Mouse (Mus musculus) ES-CJ7 (cell line): Measurements from ENCODE around the gene P2rx3.

Source experiments
- DNase-seq: peaks from one replicate; pipeline ENCODE4 v3.0.0; 2011; ENCODE audit warnings: low read depth, low spot score

The P2rx3 gene

DNA sequence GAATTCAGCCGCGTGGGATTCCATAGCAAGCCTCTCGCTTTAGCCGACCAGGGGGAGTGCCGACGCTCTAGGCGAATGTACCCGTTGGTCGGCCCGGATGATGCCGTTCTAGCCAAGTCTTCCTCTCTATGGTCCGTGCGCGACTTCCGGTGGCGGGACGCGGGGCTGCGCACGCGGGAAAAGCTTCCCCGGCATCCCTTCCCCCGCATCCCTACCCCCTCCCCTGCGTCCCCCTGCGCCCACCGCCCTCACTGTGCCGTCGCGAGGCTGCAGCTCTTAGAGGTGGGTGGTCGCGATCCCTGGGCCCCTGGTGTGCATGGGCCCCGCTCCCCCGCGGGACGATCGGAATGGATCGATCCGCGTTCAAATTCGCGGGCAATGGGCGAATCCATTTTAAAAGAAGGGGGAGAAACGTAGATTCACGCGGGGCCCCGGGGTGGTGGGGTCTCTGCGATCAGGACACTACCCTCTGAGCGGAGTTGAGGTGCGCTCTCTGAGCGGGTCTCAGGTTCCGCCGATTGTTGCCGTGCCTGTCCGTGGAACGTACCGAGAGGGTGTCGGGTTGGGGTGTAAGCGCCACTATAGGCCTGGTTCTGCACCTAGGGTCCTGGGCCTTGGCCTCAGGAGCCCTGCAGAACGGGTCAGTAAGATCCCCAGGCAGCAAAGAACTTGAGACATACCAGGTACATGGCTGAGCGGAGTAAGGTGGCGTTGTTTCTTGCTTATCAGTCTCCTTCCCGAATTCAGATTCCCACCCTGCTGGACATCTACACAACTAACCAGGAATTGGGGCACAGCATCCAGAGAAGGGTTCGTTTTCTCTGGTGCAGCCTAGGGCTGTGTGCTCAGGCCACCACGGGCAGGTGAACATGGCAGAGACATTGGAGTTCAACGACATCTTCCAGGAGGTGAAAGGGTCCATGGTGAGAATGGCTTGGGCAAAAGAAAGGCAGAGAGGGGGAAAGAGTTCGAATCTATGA lies at the start of gene P2rx3, which contains the start of gene Ssrp1:
P2rx3 (minus strand) TSS at position 416 of the 980 bp plus-strand sequence.
Ssrp1 (plus strand) TSS at position 188 of the 980 bp plus-strand sequence.
- DNase-seq, result peak; percentile 97

DNA sequence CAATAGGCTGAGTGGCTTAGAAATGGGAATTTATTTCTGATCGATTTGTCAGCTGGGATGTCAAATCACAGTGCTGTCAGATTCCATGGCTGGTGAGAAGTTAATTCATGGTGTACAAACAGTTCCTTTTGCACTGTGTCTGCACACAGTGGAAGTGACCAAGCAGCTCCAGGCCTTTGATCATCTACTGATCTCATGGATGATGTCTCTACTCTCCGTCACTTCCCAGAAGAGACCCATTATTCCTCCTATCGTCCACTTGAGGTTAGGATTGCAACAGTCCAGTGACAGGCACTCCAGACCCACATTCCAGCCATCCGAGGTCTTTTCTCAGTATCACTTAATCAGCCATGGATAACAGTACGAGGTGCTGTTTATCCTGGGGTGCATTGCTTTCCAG lies 36.5 kb upstream of the P2rx3 start:
- DNase-seq, result no peak

DNA sequence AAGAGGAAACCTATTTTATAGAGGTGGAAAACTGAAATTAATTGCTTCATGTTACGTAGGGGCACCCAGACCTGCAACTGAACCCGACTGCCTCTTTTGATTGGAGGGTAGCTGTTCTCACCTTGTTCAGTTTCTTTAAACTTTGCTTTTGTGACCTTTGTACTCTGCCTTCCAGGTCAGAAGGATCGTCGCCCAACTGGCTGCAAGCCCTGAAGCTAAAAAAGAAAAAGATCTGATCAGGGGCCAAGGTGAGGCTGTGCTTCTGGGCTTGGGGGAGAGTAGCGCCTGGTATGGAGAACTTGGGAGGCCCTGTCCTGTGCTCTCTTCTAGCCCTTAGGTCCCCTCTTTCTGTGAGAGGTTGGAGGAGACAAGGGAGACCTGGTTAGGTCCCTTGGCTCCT lies 34.7 kb upstream of the P2rx3 start:
- DNase-seq, result no peak

DNA sequence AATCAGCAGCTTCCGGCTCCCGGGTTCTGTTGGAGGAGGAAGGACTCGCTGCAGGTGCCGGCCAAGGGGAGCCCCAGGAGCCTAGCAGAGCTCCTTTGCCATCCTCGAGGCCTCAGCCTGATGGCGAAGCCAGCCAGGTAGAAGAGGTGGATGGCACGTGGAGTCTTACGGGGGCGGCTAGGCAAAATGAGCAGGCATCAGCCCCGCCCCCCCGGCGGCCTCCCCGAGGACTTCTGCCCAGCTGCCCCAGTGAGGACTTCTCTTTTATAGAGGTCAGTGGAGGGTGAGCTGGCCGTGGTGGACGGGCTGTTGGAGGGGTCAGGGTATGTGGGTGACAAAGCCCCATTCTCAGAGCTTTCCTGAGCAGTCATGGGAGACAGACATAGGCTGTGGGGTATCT lies 32.8 kb upstream of the P2rx3 start:
- no peak for DNase-seq

DNA sequence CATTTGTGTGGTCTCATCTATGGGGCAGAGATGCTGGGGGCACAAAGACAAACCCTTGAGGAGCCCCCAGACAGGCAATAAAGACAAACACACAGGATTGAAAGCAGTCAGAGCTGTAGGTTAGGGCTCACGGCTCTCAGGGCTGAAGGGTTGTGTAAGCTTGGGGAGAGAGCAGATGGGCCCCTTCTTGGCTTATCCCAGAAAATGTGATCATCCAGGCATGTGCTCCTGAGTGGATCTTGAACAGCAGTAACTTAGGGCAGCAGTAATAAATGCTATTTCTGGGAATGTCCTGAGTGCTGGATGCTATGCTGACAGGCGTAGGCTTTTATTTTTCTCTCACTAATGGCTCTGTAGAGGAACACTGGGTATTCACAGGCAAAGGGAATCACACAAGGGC lies 31.4 kb upstream of the P2rx3 start:
- no peak for DNase-seq

DNA sequence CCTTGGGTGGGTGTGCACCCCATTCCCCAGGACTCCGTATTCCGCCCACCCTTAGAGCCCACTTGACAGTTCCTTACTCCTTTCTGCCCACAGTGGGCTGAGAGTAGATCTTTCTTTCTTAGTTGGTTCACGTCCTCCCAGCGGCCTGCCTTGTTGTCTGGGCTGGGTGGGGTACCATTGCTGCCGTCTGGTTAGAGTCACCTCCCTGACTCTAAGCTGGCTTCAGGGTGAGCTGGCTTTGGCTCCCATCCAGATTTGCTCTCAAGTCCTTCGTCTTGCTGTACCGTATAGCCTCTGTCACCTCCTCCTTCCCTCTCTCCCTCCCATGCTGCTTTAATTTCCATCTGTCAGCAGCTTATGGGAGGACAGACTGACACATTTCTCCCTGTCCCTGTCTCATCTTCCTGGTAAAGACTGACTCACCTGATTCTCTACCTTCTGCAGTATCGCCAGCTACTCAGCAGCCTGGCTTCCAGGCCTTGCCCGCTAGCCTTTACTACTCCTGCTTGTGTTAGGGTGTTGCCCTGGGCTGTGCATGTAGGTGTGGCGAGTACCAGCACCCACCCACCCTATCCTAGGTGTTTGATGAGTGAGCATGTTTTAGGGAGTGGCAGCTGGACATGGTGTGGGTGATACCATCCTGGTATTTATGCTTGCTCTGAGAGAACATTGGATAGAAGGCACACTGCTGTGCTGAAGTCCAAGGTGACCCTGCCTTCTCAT lies 30.8 kb upstream of the P2rx3 start:
- DNase-seq, result no peak

DNA sequence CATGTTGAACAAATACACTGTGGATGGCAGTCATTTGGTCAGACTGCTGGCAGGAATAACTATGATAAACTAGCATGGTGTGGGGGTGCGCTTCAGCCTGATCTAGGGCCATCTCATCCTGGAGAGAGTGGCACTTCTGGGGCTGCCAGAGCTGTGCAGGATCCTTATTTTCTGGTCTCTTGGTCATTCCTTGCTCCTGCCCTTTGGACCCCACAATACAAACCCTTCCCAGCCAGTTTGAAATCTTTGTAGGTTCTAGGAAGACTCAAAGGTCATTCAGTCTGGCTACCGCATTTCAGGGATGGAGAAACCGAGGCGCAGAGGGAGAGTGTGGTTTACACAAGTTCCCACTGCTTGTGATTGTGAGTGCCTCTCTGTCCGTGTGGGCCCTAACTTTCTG lies 29.7 kb upstream of the P2rx3 start:
- DNase-seq, result no peak

DNA sequence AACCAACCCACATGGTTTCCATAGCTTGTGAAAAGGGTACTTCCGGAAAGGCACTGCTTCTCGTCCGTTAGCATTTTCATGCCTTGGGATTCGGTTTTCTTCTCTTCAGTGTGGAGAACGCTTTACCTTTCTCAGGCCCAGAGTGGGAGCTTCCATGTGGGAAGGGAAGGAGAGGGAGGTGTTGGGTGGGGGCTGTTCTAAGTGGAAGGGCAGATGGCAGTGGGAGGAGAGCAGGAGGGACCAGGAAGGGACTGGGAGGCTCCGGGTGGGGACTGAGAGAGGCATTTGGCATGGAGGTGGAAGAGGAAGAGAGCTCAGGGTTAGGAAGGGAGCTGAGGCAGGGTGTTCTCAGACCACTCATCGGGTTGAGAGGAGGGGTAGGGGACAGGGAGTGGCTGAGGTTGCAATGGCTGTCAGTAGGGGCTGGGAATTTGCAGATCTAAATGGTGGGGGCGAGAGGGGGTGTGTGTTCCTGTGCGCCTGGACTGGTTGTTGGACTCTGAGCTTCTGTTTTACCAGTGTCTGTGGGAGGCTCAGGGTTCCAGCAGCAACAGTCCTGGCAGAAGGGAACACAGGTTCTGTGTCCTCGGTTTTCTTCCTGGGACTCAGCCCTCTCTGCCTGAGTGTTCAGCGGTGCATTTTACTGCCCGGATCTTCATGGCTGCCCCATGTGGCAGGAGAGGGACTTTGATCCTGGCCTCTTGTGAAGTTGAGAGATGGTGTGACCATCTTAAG lies 28.0 kb upstream of the P2rx3 start:
- DNase-seq, result no peak

DNA sequence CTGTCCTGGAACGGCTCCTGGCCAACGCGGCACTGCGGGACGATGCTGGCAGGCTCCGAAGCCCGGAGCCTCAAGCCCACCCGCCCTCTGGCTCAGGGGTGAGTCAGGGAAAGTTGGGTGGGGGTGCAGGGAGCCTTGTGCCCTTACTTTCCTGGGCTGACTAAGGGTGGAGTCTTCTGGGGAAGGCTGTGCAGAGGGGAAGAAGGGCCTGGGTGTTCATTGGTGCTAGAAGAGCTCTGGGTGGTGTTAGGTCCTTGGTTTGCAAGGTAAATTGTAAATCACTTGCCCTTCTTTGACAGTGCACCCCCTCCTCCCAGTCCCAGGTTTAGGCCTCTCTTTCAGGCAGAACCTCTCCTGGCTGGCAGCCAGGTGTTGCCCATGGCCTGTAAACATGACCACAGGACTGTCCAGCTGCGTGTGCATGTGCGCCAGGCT lies 23.9 kb upstream of the P2rx3 start:
- DNase-seq, result no peak

DNA sequence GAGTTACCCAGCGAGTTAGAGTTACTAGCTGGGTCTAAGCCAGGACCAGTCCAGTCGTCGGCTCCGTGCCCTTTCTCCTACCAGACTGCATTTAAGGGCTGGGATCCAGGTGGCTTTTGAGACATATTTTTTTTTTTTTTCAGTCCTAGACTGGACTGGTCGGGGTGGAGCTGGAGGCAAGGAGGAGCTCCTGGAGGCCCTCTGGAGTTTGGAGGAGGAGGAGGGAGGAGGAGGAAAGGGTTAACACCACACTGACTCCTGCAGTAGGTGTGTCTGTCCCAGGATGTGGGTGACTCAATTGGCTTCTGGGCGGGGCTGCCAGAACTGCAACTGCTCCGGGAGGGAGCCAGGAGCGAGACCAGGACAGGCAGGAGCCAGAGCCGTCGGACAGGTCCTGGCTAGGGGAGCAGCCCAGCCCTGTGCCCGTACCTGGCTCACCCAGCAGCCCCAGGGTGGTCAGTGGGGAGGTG lies 23.4 kb upstream of the P2rx3 start:
- peak; percentile 76 for DNase-seq

DNA sequence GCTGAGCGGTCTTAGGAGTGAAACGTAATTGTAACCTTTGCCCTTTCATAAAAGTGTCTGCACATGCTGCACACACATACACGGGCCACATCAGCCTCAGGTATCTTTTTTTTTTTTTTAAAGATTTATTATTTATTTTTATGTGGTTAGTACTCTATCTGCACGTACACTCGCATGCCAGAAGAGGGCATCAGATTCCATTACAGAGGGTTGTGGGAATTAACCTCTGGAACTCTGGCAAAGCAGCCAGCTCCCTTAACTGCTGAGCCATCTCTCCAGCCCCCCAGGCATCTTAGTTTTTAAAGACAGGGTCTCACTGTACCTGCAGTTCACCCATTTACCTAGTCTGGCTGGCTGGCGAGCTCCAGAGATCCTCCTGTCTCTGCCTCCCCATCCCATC lies 22.4 kb upstream of the P2rx3 start:
- DNase-seq, result no peak

DNA sequence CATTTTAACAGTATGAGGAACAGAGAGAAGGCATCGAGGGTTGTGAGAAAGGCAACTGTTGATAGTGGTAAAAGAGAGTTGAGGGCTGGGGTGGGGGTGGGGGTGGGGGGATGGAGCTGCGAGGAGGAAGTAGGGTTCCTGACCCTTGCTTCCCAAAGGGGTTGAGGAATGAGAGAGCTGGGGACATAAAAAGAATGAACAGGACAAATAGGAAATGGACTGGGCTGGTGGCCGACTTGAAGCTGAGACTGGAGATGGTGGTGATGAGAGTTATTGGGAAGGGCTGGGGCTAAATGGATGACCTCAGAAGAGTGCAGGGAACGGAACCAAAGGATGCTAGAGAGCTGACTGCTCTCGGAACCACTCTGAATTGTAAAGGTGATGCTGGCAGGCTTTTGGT lies 19.4 kb upstream of the P2rx3 start:
- no peak for DNase-seq

DNA sequence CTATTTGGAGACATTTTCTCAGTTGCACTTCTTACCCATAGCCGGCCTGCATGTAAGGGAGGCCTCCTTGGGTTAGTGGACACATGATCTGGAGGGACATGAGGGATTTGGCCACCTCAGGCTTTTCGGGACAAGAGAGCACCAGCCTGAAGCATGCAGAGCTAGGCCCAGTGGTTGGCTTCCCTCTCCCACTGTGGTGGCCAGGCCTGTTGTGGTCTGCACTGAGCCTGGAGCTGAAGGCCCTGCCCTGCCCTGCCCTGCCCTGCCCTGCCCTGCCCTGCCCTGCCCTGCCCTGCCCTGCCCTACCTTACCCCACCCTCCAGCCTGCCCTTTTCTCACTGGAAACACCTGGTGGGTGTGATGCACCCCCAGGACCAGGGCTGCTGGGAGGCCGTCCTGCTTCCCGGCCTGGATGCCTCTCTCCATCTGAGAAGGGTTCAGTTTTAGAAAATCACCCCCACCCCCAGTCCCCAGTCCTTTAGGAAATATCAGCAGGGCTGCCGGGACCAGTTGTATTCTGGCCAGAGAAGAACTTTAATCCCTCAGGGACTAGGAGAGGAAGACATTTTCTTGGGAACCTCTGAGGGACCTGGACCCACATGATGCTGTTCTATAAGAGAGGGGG lies 16.0 kb upstream of the P2rx3 start:
- no peak for DNase-seq

DNA sequence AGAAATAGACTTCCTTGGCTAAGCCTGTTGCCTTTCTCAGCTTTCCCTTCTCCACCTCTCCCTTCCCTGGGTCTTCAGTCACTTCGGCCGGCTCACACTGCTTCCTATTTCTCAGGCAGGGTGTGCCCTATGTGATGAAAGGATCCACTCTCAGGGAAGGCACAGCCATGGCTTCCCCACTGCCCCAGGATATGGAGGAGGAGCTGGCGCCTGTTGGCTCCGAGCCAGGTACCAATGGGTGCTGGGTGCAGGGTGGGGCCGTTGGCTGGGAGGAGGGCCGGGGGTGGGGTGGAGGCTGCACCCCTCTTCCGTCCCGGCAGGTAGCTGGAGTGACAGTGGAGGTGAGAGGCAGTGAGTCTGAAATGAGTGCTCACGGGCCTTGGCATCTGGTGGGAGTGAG lies 13.5 kb upstream of the P2rx3 start:
- peak; percentile 43 for DNase-seq

DNA sequence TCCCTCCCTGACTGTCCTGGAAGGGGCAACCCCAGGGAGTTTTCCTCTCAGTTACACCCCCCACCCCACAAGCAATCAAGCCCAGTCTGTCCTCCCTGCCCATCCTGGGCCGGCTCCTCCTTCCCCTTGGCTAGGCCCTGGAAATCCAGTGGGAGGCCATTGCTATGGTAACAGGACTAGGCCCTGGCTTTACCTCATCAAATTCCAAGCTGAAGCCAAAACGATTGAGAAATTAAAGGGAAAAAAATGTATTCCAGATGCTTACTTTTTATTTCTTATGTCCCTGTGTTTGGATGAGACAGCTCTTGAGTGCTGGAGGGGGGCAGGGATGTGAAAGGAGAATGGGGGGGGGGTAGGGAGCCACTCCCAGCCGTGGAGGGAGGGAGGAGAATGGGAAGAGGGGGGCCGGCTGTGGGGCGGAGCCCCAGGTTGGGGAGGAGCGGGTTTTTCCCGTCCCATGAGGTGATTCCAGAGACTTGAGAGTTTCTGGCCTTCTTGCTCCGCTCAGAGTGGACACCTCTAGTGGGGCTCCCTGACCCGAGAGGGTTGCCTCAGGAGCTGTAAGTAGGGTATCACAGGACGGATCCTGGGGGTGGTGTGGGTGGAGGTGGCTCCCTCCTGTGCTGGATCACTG lies 12.9 kb upstream of the P2rx3 start:
- no peak for DNase-seq

DNA sequence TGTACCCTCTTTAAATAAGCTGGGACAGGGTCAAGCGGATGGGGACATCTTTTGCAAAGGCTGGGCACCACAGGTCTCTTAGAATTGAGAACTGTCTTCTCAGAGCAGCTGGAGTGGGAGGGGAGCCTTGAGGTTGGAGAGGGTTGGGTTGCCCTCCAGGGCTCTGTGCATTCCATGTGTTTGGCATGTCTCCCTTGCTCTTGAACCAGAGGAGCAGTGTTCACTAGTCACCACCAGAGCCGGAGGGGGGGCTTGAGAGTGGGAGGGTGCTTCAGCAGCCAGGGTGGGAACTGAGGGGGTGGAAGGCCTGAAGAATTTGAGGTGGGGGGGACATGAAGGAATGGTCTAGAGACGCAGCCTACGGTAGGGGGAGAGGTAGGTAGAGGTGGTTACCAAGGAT lies 12.0 kb upstream of the P2rx3 start:
- DNase-seq, result no peak

DNA sequence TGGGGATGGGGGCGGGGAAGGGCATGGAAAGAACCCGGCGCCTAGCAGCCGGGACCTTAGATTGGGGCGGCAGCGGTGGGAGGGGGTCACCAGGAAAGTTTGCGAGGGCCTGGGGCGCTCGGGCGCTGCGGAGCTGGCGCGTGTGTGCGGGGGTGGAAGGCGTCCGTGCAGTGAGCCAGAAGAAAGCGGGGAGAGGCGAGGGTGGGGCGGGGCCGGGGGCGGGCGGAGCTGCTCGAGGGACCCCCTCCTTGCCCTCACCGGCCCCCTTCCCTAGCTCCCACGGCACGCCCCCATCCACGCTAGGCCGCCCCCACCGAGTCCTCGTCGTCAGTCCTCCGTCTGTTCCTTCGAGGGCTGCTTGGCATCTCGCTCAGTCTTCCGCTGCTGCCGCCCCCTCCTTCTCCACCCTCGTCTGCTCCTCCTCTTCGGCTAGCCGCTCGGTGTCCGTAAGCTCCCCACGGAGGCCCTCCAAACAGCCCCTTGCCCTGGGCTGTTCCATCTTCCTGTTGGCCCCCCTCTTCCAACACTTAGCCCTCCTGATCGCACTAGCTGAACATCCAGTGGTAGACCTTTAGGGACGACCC lies 11.0 kb upstream of the P2rx3 start:
- no peak for DNase-seq

DNA sequence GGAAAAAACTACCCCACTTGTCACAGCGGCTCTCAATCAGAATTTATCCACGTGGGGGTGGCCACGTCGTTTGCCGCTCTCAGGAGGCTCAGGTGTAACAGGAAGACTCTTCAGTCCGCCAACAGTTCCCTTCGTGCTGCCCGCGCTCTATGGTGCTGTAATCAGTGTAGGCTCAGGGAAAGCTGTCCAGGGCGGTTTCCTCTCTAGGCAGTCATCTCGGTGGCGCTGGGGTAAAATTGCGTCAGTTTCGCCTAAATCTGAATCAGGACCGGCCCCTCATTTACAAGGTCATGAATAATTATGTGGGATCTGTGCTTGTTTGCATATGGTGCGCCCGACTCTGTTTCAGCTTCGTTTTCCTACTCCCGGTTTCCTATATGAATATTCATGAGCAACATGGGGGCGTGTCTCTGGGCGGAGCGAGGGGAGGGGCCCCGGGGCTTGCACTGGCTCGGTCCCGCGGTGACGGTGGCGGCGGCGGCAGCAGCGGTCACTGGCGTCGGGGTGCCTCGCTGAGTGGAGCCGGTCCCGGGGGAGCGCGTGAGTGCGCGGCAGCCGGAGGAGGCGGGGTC lies 10.4 kb upstream of the P2rx3 start, which contains the start of gene Tnks1bp1:
Tnks1bp1 (plus strand) TSS at position 427 of the 572 bp plus-strand sequence.
- peak; percentile 99 for DNase-seq

DNA sequence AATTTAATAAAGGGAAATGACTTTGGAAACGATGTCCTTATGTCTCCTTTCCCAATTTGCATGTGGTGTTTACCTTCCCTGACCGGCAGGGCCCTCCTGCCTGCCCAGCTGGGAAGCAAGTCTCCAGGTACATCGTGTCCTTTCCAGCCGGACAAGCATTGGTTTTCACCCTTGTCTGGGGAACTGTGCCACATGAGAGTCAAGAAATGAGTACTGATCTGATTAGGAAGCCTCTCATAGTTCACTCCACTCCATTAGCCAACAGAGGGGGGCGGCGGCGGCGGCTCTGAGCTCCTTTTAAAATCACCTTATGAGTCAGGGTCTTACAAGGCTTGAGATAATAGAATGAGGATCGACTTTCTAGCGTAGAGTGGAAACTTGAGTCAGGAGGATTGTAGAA lies 9.8 kb upstream of the P2rx3 start:
- DNase-seq, result no peak

DNA sequence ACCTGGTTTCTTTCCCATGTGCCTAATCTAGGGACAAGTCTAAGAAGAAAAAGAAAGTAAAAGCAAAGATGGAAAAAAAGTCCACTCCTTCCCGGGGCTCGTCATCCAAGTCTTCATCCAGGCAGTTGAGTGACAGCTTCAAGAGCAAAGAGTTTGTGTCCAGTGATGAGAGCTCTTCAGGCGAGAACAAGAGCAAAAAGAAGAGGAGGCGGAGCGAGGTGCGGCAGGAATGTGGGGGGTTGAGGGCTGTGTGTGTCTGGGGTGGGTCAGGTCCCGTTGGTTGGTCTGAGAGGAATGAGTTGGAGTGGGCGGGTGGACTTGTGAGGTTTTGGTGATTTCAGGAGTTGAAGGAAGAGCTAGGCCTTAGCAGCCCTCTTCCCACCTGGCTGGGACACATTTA lies 9.0 kb upstream of the P2rx3 start:
- no peak for DNase-seq
